Mouse (Mus musculus) cerebellum, postnatal 36 days (tissue): Measurements from ENCODE around the gene Pxmp4.

Experiments used
- DNase-seq, 2 experiments: peaks; one replicate each; pipeline ENCODE4 v3.0.0; 2021 to 2022; ENCODE audit warnings: mixed read lengths in 2 of 2

Gene Pxmp4

GRCm38 (mm10) chr2:154609050-154609767, 5.7 kb upstream of the Pxmp4 start:
- no peak for DNase-seq

DNA sequence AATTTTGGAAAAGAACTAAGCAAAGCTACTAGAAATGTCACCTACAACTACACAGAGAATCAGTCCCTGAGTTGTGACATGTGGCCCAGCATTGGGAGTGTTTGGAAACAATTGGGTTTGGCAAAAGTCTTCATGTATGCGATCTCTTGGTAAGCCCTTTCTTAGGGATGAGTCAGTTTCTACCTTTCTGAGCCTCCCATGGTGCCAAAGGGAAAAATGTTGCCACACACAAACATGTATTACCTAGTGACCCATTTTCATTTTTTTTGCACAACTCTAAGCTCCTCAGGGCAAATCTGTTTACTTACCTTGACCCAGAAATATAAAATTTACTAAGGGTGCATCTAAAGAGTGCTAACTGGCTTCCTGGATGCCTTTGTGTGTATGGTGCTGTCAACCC, 3.5 kb upstream of the Pxmp4 start:
- no peak for DNase-seq

GRCm38 (mm10) chr2:154604156-154604555, 648 bp upstream of the Pxmp4 start:
- DNase-seq = no peak

GRCm38 (mm10) chr2:154603007-154603637, 386 bp downstream of the Pxmp4 start:
- DNase-seq = no peak

GRCm38 (mm10) chr2:154601324-154601723, 2.2 kb downstream of the Pxmp4 start:
- no peak for DNase-seq

DNA sequence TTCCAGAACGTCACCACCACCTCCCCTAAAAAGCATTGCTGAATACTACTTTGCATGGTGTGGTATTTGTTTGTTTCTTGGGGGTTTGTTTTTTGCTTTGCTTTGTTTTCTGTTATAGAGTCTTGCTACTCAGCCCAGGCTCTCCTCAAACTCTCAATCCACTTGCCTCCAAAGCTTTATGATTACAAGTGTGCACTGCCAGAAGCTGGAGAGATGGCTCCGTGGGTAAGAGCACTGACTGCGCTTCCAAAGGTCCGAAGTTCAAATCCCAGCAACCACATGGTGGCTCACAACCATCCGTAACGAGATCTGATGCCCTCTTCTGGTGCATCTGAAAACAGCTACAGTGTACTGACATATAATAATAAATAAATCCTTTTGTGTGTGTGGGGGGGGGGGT, 2.9 kb downstream of the Pxmp4 start:
- no peak for DNase-seq

DNA sequence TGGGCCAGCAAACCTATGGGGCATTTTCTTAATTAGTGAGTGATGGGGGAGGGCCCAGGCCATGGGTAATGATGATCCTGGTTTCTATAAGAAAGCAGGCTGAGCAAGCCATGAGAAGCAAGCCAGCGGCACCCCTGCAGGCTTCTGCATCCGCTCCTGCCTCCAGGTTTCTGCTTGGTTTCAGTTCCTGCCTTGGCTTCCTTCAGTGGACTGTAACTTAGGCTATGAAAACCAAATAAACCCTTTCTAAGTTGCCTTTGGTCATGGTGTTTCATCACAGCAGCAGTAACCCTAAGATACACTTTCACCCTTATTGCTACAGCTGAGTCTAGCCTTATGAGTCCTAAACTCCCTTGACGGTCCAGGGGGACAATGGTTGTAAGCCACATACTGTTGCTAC, 6.1 kb downstream of the Pxmp4 start:
- DNase-seq = no peak

- DNase-seq = peak in 1 of 2 experiments; percentile 33
Observed at GRCm38 (mm10) chr2:154595775-154596174, 7.7 kb downstream of the Pxmp4 start.

DNA sequence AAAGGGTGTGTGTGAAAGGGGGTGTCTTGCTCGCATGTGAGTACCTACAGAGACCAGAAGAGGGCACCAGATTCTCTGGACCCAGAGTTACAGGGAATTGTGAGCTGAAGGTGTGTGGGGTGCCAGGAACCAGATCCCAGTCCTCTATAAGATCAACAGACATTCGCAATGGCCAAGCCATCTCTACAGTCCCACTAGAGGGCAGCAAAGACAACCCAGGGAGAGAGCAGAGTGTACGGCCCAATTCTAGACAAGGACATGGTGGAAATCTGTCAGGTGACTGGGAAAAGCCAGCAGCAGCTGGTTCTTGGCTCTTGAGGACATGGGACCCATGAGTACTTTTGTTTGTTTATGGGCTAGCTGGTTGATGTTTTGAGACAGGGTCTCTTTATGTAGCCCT, 10.5 kb downstream of the Pxmp4 start:
- peak in 1 of 2 experiments; percentile 31 for DNase-seq

DNA sequence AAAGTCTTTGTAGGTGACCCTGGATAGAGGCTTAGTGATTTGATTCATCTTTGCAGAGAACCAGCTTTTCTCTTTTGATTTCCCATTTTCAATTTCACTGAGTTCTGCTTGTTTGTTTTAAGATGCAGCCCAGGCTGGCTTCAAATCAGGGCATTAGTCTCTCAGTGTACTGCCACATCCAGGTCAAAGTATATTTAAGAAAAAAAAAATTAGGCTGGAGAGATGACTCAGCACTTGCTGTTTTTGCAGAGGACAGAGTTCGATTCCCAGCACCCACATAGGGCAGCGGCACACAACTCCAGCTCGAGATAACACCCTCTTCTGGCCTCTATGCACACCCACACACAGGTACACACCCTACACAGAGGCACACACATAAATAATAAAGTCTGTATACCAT, 12.3 kb downstream of the Pxmp4 start:
- no peak for DNase-seq

DNA sequence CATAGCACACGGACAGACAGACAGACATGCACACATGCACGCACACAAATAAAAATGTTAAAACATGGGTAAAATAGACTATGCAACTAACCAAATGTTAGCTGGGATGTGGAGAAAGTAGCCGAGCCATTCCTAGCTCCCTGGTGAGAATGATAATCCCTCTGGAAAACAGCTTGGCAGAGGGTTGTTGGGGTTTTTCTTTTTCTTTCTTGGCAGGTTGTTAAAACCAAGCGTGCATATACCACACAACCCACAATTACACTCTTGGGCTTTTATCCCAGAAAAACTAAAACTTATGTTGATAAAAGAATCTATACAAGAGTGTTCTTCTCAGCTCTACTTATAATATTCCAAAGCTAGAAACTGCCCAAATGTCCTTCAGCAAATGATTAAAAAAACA, 14.5 kb downstream of the Pxmp4 start:
- no peak for DNase-seq

GRCm38 (mm10) chr2:154586405-154586804, 17.1 kb downstream of the Pxmp4 start:
- no peak for DNase-seq

DNA sequence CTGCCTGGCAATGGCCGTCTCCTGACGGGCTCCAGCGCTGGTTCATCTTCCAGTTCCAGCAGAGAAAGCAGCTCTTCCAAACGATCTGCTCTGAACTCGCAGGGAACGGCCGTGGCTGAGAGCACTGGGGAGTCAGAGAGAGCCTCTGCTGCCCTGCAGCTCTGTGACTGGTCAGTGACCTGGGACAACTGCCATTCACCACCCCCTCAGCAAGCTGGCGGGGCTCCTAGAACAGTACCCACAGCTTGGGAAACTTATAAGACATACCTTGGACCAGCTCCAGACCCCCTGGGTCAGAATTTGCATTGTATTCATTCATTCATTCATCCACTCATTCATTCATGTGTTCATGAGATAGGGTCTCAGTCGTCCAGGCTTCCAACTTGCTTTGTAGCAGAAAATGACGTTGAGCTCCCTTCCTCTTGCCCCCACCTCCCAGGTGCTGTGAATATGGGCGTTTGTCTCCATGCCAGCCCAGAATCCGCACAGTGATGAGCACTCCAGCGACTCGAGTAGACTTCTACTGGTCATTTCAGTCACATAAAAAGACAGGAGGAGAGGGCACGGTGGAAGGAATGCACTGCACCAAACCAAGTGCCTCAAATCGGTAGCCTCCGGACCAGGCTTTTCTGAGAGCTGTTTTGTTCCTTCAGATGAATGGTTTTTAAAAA, 18.4 kb downstream of the Pxmp4 start:
- peak; percentile 29 to 35 for DNase-seq

GRCm38 (mm10) chr2:154583906-154584872, 19.3 kb downstream of the Pxmp4 start:
- DNase-seq = peak; percentile 76 to 82

- no peak for DNase-seq
Observed at GRCm38 (mm10) chr2:154581421-154581820, 22.1 kb downstream of the Pxmp4 start.

DNA sequence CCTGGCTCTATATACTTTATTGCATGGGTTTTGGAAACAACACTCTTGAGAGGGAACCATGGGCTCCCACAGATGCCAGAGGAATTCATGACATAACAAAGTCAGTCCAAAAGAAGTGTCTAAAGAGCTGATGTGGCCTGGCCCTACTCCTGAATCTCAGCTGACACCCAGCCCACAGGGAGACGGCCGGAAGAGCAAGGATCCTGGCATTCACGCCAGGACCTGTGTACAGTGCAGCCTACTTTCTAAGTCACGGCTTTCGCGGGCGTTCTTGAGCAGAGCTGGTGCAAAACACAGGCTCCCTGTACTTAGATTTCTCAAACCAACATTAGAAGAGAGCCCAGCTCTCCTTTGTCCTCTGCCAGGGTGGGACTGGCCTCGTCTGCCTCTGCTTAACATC, 22.9 kb downstream of the Pxmp4 start:
- DNase-seq = no peak

DNA sequence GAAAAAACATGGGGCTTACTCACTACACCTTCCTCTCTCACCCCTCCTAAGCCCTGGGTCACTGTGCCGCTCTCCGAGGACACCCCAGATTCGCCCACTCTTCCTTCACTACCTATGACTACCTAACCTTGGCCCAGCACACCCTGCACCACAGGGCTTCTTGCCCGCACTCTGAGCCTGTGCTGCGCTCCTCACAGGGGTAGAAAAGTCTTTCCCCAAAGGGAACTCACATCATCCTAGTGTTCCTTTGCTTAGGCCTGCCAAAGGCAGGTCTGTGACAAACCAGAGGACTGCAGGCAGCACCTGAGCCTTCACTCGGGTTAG, 25.8 kb downstream of the Pxmp4 start:
- no peak for DNase-seq

DNA sequence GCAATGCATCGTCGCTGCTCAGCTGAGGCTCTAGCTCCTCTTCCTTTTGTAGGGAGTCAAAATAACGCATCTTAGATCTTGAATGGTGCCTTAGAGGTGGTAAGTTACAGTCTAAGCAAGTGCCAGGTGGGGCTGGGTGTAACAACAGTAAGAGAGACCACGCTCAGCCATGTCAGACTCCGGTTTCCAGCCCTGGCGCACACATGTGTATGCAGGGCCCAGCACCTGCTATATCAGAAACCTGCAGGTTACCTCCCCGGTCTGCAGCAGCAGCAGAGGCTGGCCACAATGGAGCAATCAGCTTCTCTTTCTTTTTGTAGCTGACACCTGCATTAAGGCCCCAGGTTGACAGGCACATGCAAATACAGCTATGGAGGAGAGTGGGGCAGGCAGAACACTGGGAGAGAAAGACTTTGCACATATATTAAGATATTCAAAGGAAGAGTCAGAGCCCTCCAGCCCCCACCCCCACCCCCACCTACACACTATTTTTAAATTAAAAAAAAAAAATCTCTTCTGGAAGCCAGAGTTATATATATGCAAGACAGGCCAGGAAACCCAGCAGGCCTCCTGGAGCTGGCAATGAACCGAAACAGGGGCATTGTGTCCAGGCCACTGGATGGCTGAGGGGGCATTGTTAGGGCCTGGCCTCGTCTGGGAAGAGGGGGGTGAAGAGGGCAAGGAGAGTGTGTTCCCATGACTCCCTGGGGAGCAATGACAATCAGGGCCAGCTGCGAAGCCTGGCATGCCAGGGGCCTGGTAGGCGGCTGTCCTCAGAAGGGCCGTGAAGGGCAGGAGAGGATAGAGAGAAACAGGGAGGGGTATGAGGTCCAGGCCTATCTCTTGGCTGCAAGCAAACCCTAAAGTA, 26.4 kb downstream of the Pxmp4 start:
- DNase-seq = no peak

GRCm38 (mm10) chr2:154574271-154574670, 29.2 kb downstream of the Pxmp4 start:
- DNase-seq = no peak

DNA sequence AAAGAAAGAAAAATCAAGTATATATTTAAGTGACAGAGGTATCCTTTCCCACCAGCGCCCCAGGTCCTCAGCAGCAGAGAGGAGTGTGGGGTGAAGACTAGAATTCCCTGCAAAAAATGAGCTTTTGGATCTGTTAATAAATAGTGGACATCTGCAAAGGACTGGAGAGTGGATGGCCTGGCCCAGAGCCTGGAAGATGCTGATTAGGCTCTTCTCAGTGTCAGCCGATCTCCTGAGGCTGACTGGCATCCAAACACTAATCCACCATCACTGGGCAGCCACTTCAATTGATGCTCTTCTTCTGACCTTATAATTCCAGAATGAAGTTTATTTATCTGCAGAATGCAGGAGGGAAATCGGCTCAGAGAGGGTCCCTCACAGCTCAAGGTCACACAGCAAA, 30.5 kb downstream of the Pxmp4 start:
- DNase-seq = no peak

DNA sequence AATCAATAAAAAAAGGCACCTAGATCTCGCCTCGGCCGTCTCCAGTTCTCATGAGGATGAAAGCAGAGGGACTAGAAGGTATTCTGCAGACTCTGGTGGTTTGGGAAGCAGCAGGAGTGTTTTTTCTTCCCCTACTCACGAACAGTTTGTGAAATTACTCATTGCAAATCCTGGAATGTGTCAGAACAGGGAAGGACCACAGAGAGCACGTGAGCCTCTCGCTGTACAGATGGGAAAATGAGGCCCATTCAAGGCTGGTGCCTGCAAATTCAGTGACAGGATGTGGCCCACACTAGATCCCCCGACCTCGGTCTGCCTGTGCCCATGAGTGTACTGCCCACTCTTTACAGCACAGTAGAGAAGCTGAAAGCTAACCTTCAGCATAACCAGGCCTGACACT, 31.5 kb downstream of the Pxmp4 start:
- DNase-seq = no peak

GRCm38 (mm10) chr2:154571266-154571665, 32.2 kb downstream of the Pxmp4 start:
- DNase-seq = no peak
